Mouse (Mus musculus) hindbrain, embryonic 16.5 days (tissue): ENCODE data around the gene Bco2. TPM values are rescaled to one million over a fixed set of nuclear protein-coding genes. Genes with fewer than 3 reads are reported as not detected.

Source experiments
- ATAC-seq: fragments of 200-750 bp; cut with Nextera tagmentation; 2 replicates; pipeline ENCODE4 v1.8.0; 2017; ENCODE audit warnings: moderate TSS enrichment, moderate library complexity
- H3K27ac ChIP-seq: fragments of 300-500 bp; sonication (generic); 2 replicates; pipeline ENCODE4 v1.5.1; 2014; ENCODE audit warnings: low read depth, mild to moderate bottlenecking, control low read depth, low read length, moderate library complexity
- H3K27me3 ChIP-seq: fragments of 300-500 bp; sonication (generic); replicated peaks from 2 replicates; pipeline ENCODE4 v1.6.1; 2014; ENCODE audit warnings: low read length; ENCODE audit not compliant: control insufficient read depth, insufficient read depth
- H3K36me3 ChIP-seq: fragments of 300-500 bp; sonication (generic); 2 replicates; pipeline ENCODE4 v1.6.1; 2014; ENCODE audit warnings: mild to moderate bottlenecking, low read length, moderate library complexity, mixed read lengths; ENCODE audit not compliant: control insufficient read depth, insufficient read depth
- H3K4me1 ChIP-seq: fragments of 300-500 bp; sonication (generic); 2 replicates; pipeline ENCODE4 v1.6.1; 2014; ENCODE audit warnings: low read depth, low read length; ENCODE audit not compliant: control insufficient read depth, insufficient read depth
- H3K4me2 ChIP-seq: fragments of 300-500 bp; sonication (generic); 2 replicates; pipeline ENCODE4 v1.6.1; 2014; ENCODE audit warnings: mild to moderate bottlenecking, low read length, control low read depth, moderate library complexity
- H3K4me3 ChIP-seq: fragments of 300-500 bp; sonication (generic); 2 replicates; pipeline ENCODE4 v1.5.1; 2014; ENCODE audit warnings: mild to moderate bottlenecking, low read length, control low read depth, moderate library complexity
- H3K9ac ChIP-seq: fragments of 300-500 bp; sonication (generic); 2 replicates; pipeline ENCODE4 v1.6.1; 2014; ENCODE audit warnings: low read depth, mild to moderate bottlenecking, control low read depth, low read length, moderate library complexity
- H3K9me3 ChIP-seq: fragments of 300-500 bp; sonication (generic); 2 replicates; pipeline ENCODE4 v1.6.1; 2014; ENCODE audit warnings: mild to moderate bottlenecking, low read length, moderate library complexity; ENCODE audit not compliant: control insufficient read depth
- WGBS: fragments of 180-500 bp; shearing (Covaris S2); extraction: QIAGEN DNeasy Blood & Tissue Kit; methylation state at CpG from one replicate; pipeline ENCODE4 v1.1.7; 2014; 5-methylcytosine and 5-hydroxymethylcytosine counted together
- polyA plus RNA-seq: library from polyadenylated mRNA; unstranded; fragments of >200 nt; fragmentation: Nextera tagmentation; extraction: Ambion mirVana; gene quantifications from 2 replicates; pipeline ENCODE4 v1.2.1, GENCODE M21; 2015

Gene Bco2
- polyA plus RNA-seq, 1 experiment from 2014 or later: 0.64 TPM

GRCm38 (mm10) chr9:50547859-50548478, 7.0 kb downstream of the Bco2 start:
- Histone ChIP-seq H3K4me2 (no peak overlapping the region), H3K9me3 (no peaks in the 10 kb centered on the region), H3K4me1 (no peaks in the 10 kb centered on the region), H3K27ac (no peak overlapping the region), H3K9ac (no peak overlapping the region), H3K4me3 (no peak overlapping the region), H3K36me3 (no peaks in the 10 kb centered on the region), H3K27me3 (no peaks in the 10 kb centered on the region)
- no peak for ATAC-seq
- 71% methylated on average over 5 of the region's 5 CpGs for WGBS

GRCm38 (mm10) chr9:50542401-50542800, 12.6 kb downstream of the Bco2 start:
- WGBS: 80% methylated on average over 9 of the region's 9 CpGs
- no peak for ATAC-seq
- H3K36me3 ChIP-seq: no peaks in the 10 kb centered on the region
- no peak overlapping the region for H3K27ac ChIP-seq
- no peaks in the 10 kb centered on the region for H3K9me3 ChIP-seq
- H3K4me3 ChIP-seq: no peak overlapping the region
- no peak overlapping the region for H3K4me2 ChIP-seq
- no peak overlapping the region for H3K9ac ChIP-seq
- H3K4me1 ChIP-seq: no peaks in the 10 kb centered on the region
- no peaks in the 10 kb centered on the region for H3K27me3 ChIP-seq

GRCm38 (mm10) chr9:50540170-50540569, 14.8 kb downstream of the Bco2 start:
- Histone ChIP-seq H3K4me2 (no peak overlapping the region; the same call in 1 of the 2 replicates), H3K27ac (no peak overlapping the region), H3K36me3 (no peaks in the 10 kb centered on the region), H3K9me3 (no peaks in the 10 kb centered on the region), H3K9ac (no peak overlapping the region), H3K27me3 (no peaks in the 10 kb centered on the region), H3K4me3 (no peak overlapping the region), H3K4me1 (no peaks in the 10 kb centered on the region)
- WGBS: 75% methylated on average over 7 of the region's 7 CpGs
- ATAC-seq: no peak

- H3K4me3 ChIP-seq: no peak overlapping the region
Measured at GRCm38 (mm10) chr9:50537295-50537694, 17.7 kb downstream of the Bco2 start.

GRCm38 (mm10) chr9:50536603-50537135, 18.3 kb downstream of the Bco2 start:
- Histone ChIP-seq H3K4me2 (no peak overlapping the region), H3K4me1 (no peaks in the 10 kb centered on the region), H3K4me3 (no peak overlapping the region), H3K9ac (no peak overlapping the region), H3K27me3 (no peaks in the 10 kb centered on the region), H3K9me3 (no peaks in the 10 kb centered on the region), H3K27ac (no peak overlapping the region), H3K36me3 (no peaks in the 10 kb centered on the region)
- no peak for ATAC-seq
- WGBS: 84% methylated on average over 7 of the region's 7 CpGs

More at GRCm38 (mm10) chr9:50537295-50537694, 17.7 kb downstream of the Bco2 start:
- no peak overlapping the region for H3K9ac ChIP-seq
- H3K27me3 ChIP-seq: no peaks in the 10 kb centered on the region
- H3K4me2 ChIP-seq: no peak overlapping the region
- no peak overlapping the region for H3K27ac ChIP-seq
- H3K4me1 ChIP-seq: no peaks in the 10 kb centered on the region
- H3K9me3 ChIP-seq: no peaks in the 10 kb centered on the region
- ATAC-seq: no peak
- WGBS: 85% methylated on average over 4 of the region's 4 CpGs
- no peaks in the 10 kb centered on the region for H3K36me3 ChIP-seq

GRCm38 (mm10) chr9:50535930-50536329, 19.1 kb downstream of the Bco2 start:
- no peaks in the 10 kb centered on the region for H3K4me1 ChIP-seq
- H3K9me3 ChIP-seq: no peaks in the 10 kb centered on the region

GRCm38 (mm10) chr9:50533791-50534190, 21.2 kb downstream of the Bco2 start:
- Histone ChIP-seq H3K27ac (no peak overlapping the region), H3K9me3 (no peaks in the 10 kb centered on the region), H3K4me3 (no peak overlapping the region), H3K27me3 (no peaks in the 10 kb centered on the region), H3K9ac (no peak overlapping the region), H3K4me1 (0 out of 2 replicates have a peak, but pooled peaks cover 2% of the 10 kb centered on the region), H3K36me3 (no peaks in the 10 kb centered on the region), H3K4me2 (no peak overlapping the region)
- no peak for ATAC-seq
- WGBS: 87% methylated on average over 3 of the region's 3 CpGs

More at GRCm38 (mm10) chr9:50535930-50536329, 19.1 kb downstream of the Bco2 start:
- no peaks in the 10 kb centered on the region for H3K27me3 ChIP-seq
- no peak overlapping the region for H3K4me3 ChIP-seq
- H3K36me3 ChIP-seq: no peaks in the 10 kb centered on the region
- no peak overlapping the region for H3K4me2 ChIP-seq
- no peak overlapping the region for H3K9ac ChIP-seq
- H3K27ac ChIP-seq: no peak overlapping the region
- 87% methylated on average over 5 of the region's 5 CpGs for WGBS
- no peak for ATAC-seq

GRCm38 (mm10) chr9:50533328-50533727, 21.7 kb downstream of the Bco2 start:
- no peak overlapping the region for H3K9ac ChIP-seq
- H3K4me2 ChIP-seq: no peak overlapping the region
- no peak overlapping the region for H3K27ac ChIP-seq
- H3K4me3 ChIP-seq: no peak overlapping the region
- H3K4me1 ChIP-seq: 0 out of 2 replicates have a peak, but pooled peaks cover 2% of the 10 kb centered on the region
- no peak for ATAC-seq
- H3K27me3 ChIP-seq: no peaks in the 10 kb centered on the region
- 89% methylated on average over 11 of the region's 11 CpGs for WGBS
- no peaks in the 10 kb centered on the region for H3K9me3 ChIP-seq
- no peaks in the 10 kb centered on the region for H3K36me3 ChIP-seq

GRCm38 (mm10) chr9:50530890-50531289, 24.1 kb downstream of the Bco2 start:
- no peak overlapping the region for H3K27ac ChIP-seq
- H3K4me2 ChIP-seq: no peak overlapping the region
- no peak overlapping the region for H3K9ac ChIP-seq
- no peaks in the 10 kb centered on the region for H3K9me3 ChIP-seq
- no peak for ATAC-seq
- H3K4me3 ChIP-seq: no peak overlapping the region
- no peaks in the 10 kb centered on the region for H3K27me3 ChIP-seq
- WGBS: 25% methylated on average over 2 of the region's 2 CpGs
- H3K36me3 ChIP-seq: no peaks in the 10 kb centered on the region
- peaks cover 10% of the 10 kb centered on the region for H3K4me1 ChIP-seq
